Mouse (Mus musculus): ENCODE measurements around the gene Ypel2. TPM values are rescaled to one million over a fixed set of nuclear protein-coding genes. Genes with fewer than 3 reads are reported as not detected.

Ypel2 gene
- total RNA-seq, 2 experiments from 2014 or later: 23.3 to 23.6 TPM

- peak overlapping the region; percentile 16; the same call in 1 of the 2 replicates for H3K4me3 ChIP-seq
- TF ChIP-seq CTCF (conservative IDR thresholded peaks at IDR 0.05): no peak
- peak; percentile 67 to 87 for DNase-seq (ENCODE audit: low spot score in 2 of 2)
- peak overlapping the region; percentile 92 for H3K27ac ChIP-seq
Observed at GRCm38 (mm10) chr11:86930636-86931180, 62.8 kb downstream of the Ypel2 start.

- no peak for DNase-seq (ENCODE audit: low spot score in 2 of 2)
- peak overlapping the region; percentile 92 for H3K27ac ChIP-seq
- TF ChIP-seq CTCF (conservative IDR thresholded peaks at IDR 0.05): no peak
- H3K4me3 ChIP-seq: no peak overlapping the region
Observed at GRCm38 (mm10) chr11:86929985-86930384, 63.5 kb downstream of the Ypel2 start.

GRCm38 (mm10) chr11:86929531-86929930 is 64.0 kb downstream of the Ypel2 start:
- no peak overlapping the region for H3K4me3 ChIP-seq
- H3K27ac ChIP-seq: no peak overlapping the region; the same call in 1 of the 2 replicates
- DNase-seq (ENCODE audit: low spot score in 2 of 2): no peak
- TF ChIP-seq CTCF (conservative IDR thresholded peaks at IDR 0.05): no peak

GRCm38 (mm10) chr11:86925085-86925638 is 68.3 kb downstream of the Ypel2 start:
- no peak overlapping the region for H3K4me3 ChIP-seq
- H3K27ac ChIP-seq: no peak overlapping the region
- DNase-seq (ENCODE audit: low spot score in 2 of 2): no peak
- TF ChIP-seq CTCF (conservative IDR thresholded peaks at IDR 0.05): no peak

GRCm38 (mm10) chr11:86924629-86925028 is 68.9 kb downstream of the Ypel2 start:
- Histone ChIP-seq H3K27ac (no peak overlapping the region), H3K4me3 (no peak overlapping the region)
- no peak for TF ChIP-seq CTCF (conservative IDR thresholded peaks at IDR 0.05)
- no peak for DNase-seq (ENCODE audit: low spot score in 2 of 2)

GRCm38 (mm10) chr11:86923654-86924053 is 69.9 kb downstream of the Ypel2 start:
- no peak overlapping the region for H3K4me3 ChIP-seq
- H3K27ac ChIP-seq: no peak overlapping the region
- DNase-seq (ENCODE audit: low spot score in 2 of 2): no peak
- TF ChIP-seq CTCF (conservative IDR thresholded peaks at IDR 0.05): no peak

GRCm38 (mm10) chr11:86922029-86922428 is 71.5 kb downstream of the Ypel2 start:
- no peak overlapping the region for H3K4me3 ChIP-seq

GRCm38 (mm10) chr11:86921335-86921734 is 72.2 kb downstream of the Ypel2 start:
- DNase-seq (ENCODE audit: low spot score in 2 of 2): no peak
- TF ChIP-seq CTCF (conservative IDR thresholded peaks at IDR 0.05): no peak
- Histone ChIP-seq H3K27ac (no peak overlapping the region), H3K4me3 (no peak overlapping the region)

More at GRCm38 (mm10) chr11:86922029-86922428, 71.5 kb downstream of the Ypel2 start:
- no peak overlapping the region for H3K27ac ChIP-seq
- no peak for TF ChIP-seq CTCF (conservative IDR thresholded peaks at IDR 0.05)
- DNase-seq (ENCODE audit: low spot score in 2 of 2): no peak

- no peak for TF ChIP-seq CTCF (conservative IDR thresholded peaks at IDR 0.05)
- peak overlapping the region; percentile 58 for H3K27ac ChIP-seq
- no peak for DNase-seq (ENCODE audit: low spot score in 2 of 2)
- H3K4me3 ChIP-seq: no peak overlapping the region
Observed at GRCm38 (mm10) chr11:86920111-86921080, 73.1 kb downstream of the Ypel2 start.

- Histone ChIP-seq H3K27ac (no peak overlapping the region), H3K4me3 (no peak overlapping the region)
- TF ChIP-seq CTCF (conservative IDR thresholded peaks at IDR 0.05): no peak
- DNase-seq (ENCODE audit: low spot score in 2 of 2): no peak
Observed at GRCm38 (mm10) chr11:86919468-86919867, 74.0 kb downstream of the Ypel2 start.

GRCm38 (mm10) chr11:86917536-86917935 is 76.0 kb downstream of the Ypel2 start:
- no peak overlapping the region for H3K27ac ChIP-seq
- TF ChIP-seq CTCF (conservative IDR thresholded peaks at IDR 0.05): peak; percentile 12; the same call in 1 of the 2 replicates
- no peak overlapping the region for H3K4me3 ChIP-seq
- no peak for DNase-seq (ENCODE audit: low spot score in 2 of 2)

GRCm38 (mm10) chr11:86916596-86917249 is 76.8 kb downstream of the Ypel2 start:
- H3K27ac ChIP-seq: no peak overlapping the region
- TF ChIP-seq CTCF (conservative IDR thresholded peaks at IDR 0.05): no peak
- H3K4me3 ChIP-seq: no peak overlapping the region
- no peak for DNase-seq (ENCODE audit: low spot score in 2 of 2)

- Histone ChIP-seq H3K4me3 (no peak overlapping the region), H3K27ac (no peak overlapping the region)
- peak; percentile 20 to 42 for DNase-seq (ENCODE audit: low spot score in 2 of 2)
- no peak for TF ChIP-seq CTCF (conservative IDR thresholded peaks at IDR 0.05)
Observed at GRCm38 (mm10) chr11:86914329-86914728, 79.2 kb downstream of the Ypel2 start.
